In the genomic region with DNA sequence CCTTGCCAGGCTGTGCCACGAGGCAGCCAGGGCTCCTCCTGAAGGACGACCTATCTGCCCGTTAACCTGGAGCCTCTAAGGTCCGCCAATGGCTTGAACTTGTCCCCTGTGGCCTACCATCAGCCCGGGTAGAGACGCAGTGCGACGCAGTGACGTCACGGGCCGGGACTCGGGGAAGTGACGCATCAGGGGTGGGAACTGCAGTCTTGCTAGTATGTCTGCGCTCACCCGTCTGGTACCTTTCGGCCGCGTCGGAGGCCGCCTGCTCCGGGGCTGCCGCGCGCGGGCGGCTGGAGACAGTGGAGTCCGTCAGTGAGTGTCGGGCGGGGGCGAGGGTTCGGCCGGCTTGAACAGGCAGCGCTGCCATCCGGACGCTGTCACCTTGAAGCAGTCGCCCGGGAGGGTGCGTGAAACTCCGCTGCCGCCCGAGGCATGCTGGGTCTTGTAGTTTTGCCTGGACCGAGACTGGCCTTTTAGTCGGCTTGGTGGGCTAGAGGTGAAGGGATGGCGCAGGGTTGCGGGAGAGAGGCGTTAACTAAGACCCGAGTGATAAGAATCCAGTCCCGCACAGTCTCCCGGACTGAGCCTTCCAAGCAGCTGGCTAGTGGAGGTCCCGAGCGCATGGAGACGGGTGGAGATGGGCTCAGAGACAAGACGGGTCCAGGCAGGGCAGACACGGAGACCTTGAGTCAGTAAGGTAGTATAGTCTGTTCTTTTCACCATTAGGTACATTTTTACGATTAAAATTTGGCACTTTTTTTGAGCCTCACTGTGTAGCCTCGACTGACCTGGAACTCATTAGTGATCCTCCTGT, we compare ENCODE assay signal across 8 mouse cellular contexts. TPM values are rescaled to one million over a fixed set of nuclear protein-coding genes. Genes with fewer than 3 reads are reported as not detected.
DNase-seq lines count a peak whose midpoint lies in the region; ATAC-seq and TF ChIP-seq lines count a peak whose summit lies in the region.

Gene Ndufb2 (plus strand): TSS at position 174 of the 814 bp plus-strand sequence.

- H3K36me3 ChIP-seq in E14TG2a.4 (ENCODE audit: insufficient read depth, low read length): peaks cover 36% of the 10 kb centered on the region
- H3K36me3 ChIP-seq in forebrain, embryonic 12.5 days (replicated peaks): peaks cover 16% of the 10 kb centered on the region; the same call in 1 of the 2 replicates
- peaks cover 30% of the 10 kb centered on the region for H3K36me3 ChIP-seq in heart, postnatal 0 days (replicated peaks; ENCODE audit: control insufficient read depth, insufficient read depth, low read length)
- H3K36me3 ChIP-seq in liver, embryonic 16.5 days (ENCODE audit: control insufficient read depth, insufficient read depth): peaks cover 7% of the 10 kb centered on the region
- H3K36me3 ChIP-seq in neural tube, embryonic 13.5 days: peaks cover 40% of the 10 kb centered on the region
- H3K36me3 ChIP-seq in testis, adult 2 months (ENCODE audit: control insufficient read depth, insufficient read depth, low read length): peaks cover 1% of the 10 kb centered on the region; the same call in 1 of the 2 replicates

- TF ChIP-seq EP300 in heart, postnatal 0 days (IDR thresholded peaks at IDR 0.05; ENCODE audit: low read depth): no peak

- ATAC-seq in forebrain, embryonic 12.5 days (ENCODE audit: low FRiP score): peak; percentile 98
- ATAC-seq in heart, postnatal 0 days (ENCODE audit: insufficient read depth, low read depth): peak; percentile 97
- ATAC-seq in liver, embryonic 16.5 days (ENCODE audit: low read depth): peak; percentile 99
- ATAC-seq in neural tube, embryonic 13.5 days (ENCODE audit: low read depth): peak; percentile 98

- no peaks in the 10 kb centered on the region for H3K27me3 ChIP-seq in E14TG2a.4 (ENCODE audit: insufficient read depth, low read length)
- no peaks in the 10 kb centered on the region for H3K27me3 ChIP-seq in forebrain, embryonic 12.5 days
- no peaks in the 10 kb centered on the region for H3K27me3 ChIP-seq in heart, postnatal 0 days (ENCODE audit: control insufficient read depth, insufficient read depth, low read length)
- no peaks in the 10 kb centered on the region for H3K27me3 ChIP-seq in liver, embryonic 16.5 days (ENCODE audit: control insufficient read depth, insufficient read depth, low read depth, low read length)
- no peaks in the 10 kb centered on the region for H3K27me3 ChIP-seq in neural tube, embryonic 13.5 days
- no peaks in the 10 kb centered on the region for H3K27me3 ChIP-seq in testis, adult 2 months (ENCODE audit: control insufficient read depth, insufficient read depth, low read length)

- H3K9me3 ChIP-seq in E14TG2a.4 (ENCODE audit: low read length): no peaks in the 10 kb centered on the region
- H3K9me3 ChIP-seq in forebrain, embryonic 12.5 days: no peaks in the 10 kb centered on the region
- no peaks in the 10 kb centered on the region for H3K9me3 ChIP-seq in heart, postnatal 0 days (replicated peaks; ENCODE audit: control insufficient read depth, low read length)
- H3K9me3 ChIP-seq in liver, embryonic 16.5 days (replicated peaks; ENCODE audit: control insufficient read depth, low read length): no peaks in the 10 kb centered on the region
- H3K9me3 ChIP-seq in neural tube, embryonic 13.5 days: no peaks in the 10 kb centered on the region

- peak within 1 kb of the TSS; percentile 96 for H3K4me3 ChIP-seq in E14TG2a.4 (replicated peaks; ENCODE audit: low read length)
- peak within 1 kb of the TSS; percentile 79 for H3K4me3 ChIP-seq in forebrain, embryonic 12.5 days (replicated peaks)
- peak within 1 kb of the TSS; percentile 73 for H3K4me3 ChIP-seq in heart, postnatal 0 days (ENCODE audit: low read depth, low read length)
- peak within 1 kb of the TSS; percentile 89 for H3K4me3 ChIP-seq in liver, embryonic 16.5 days (ENCODE audit: low read depth, low read length)
- H3K4me3 ChIP-seq in neural tube, embryonic 13.5 days: peak within 1 kb of the TSS; percentile 77
- peak within 1 kb of the TSS; percentile 94 for H3K4me3 ChIP-seq in testis, adult 2 months (ENCODE audit: control insufficient read depth, low read depth, low read length)

- peak within 1 kb of the TSS; percentile 84 for H3K27ac ChIP-seq in forebrain, embryonic 12.5 days
- peak within 1 kb of the TSS; percentile 95 for H3K27ac ChIP-seq in heart, postnatal 0 days (ENCODE audit: low read depth)
- H3K27ac ChIP-seq in liver, embryonic 16.5 days (ENCODE audit: low read length): peak within 1 kb of the TSS; percentile 89
- H3K27ac ChIP-seq in neural tube, embryonic 13.5 days (replicated peaks): peak within 1 kb of the TSS; percentile 94
- peak within 1 kb of the TSS; percentile 94 for H3K27ac ChIP-seq in testis, adult 2 months (ENCODE audit: control insufficient read depth, insufficient read depth, low read depth, low read length)

- peaks cover 29% of the 10 kb centered on the region for H3K4me1 ChIP-seq in E14TG2a.4 (replicated peaks; ENCODE audit: low read depth, low read length)
- H3K4me1 ChIP-seq in forebrain, embryonic 12.5 days: peaks cover 17% of the 10 kb centered on the region
- H3K4me1 ChIP-seq in heart, postnatal 0 days (ENCODE audit: control insufficient read depth, insufficient read depth): peaks cover 13% of the 10 kb centered on the region
- H3K4me1 ChIP-seq in liver, embryonic 16.5 days (ENCODE audit: control insufficient read depth, low read depth, low read length): peaks cover 11% of the 10 kb centered on the region
- H3K4me1 ChIP-seq in neural tube, embryonic 13.5 days (replicated peaks): peaks cover 21% of the 10 kb centered on the region
- peaks cover 2% of the 10 kb centered on the region; the same call in 1 of the 2 replicates for H3K4me1 ChIP-seq in testis, adult 2 months (ENCODE audit: control insufficient read depth, insufficient read depth, low read length)

- TF ChIP-seq POLR2A in testis, adult 2 months (IDR thresholded peaks at IDR 0.05; ENCODE audit: control insufficient read depth, low read depth, low read length): peak; percentile 83; the same call in 1 of the 2 replicates

- TF ChIP-seq CTCF in E14TG2a.4 (conservative IDR thresholded peaks at IDR 0.05; ENCODE audit: low read length): no peak
- no peak for TF ChIP-seq CTCF in heart, postnatal 0 days (IDR thresholded peaks at IDR 0.05; ENCODE audit: low read depth)
- TF ChIP-seq CTCF in testis, adult 2 months (IDR thresholded peaks at IDR 0.05; ENCODE audit: control insufficient read depth, insufficient read depth, insufficient replicate concordance, low read depth, low read length): no peak

- peak; percentile 91 for DNase-seq in c-Kit-positive CD71-positive TER-119-positive erythroid progenitor cells, embryonic 14.5 days (ENCODE audit: low spot score)
- peak; percentile 94 for DNase-seq in heart, postnatal 0 days (ENCODE audit: low spot score)
- peak; percentile 96 to 97 for DNase-seq in kidney, postnatal 4 days

- peak within 1 kb of the TSS; percentile 76 for H3K9ac ChIP-seq in forebrain, embryonic 12.5 days
- H3K9ac ChIP-seq in heart, postnatal 0 days (replicated peaks; ENCODE audit: low read depth, low read length): peak within 1 kb of the TSS; percentile 84
- H3K9ac ChIP-seq in liver, embryonic 16.5 days (ENCODE audit: low read depth, low read length): peak within 1 kb of the TSS; percentile 92
- H3K9ac ChIP-seq in neural tube, embryonic 13.5 days: peak within 1 kb of the TSS; percentile 88

- WGBS in forebrain, embryonic 12.5 days: under 1% methylated on average over 56 of the region's 56 CpGs
- under 1% methylated on average over 54 of the region's 56 CpGs for WGBS in heart, postnatal 0 days
- under 1% methylated on average over 56 of the region's 56 CpGs for WGBS in liver, embryonic 16.5 days (ENCODE audit: insufficient replicate concordance)
- under 1% methylated on average over 56 of the region's 56 CpGs for WGBS in neural tube, embryonic 13.5 days

- H3K4me2 ChIP-seq in forebrain, embryonic 12.5 days: peak within 1 kb of the TSS; percentile 76
- H3K4me2 ChIP-seq in heart, postnatal 0 days (ENCODE audit: low read depth, low read length): peak within 1 kb of the TSS; percentile 85
- H3K4me2 ChIP-seq in liver, embryonic 16.5 days (ENCODE audit: low read depth, low read length): peak within 1 kb of the TSS; percentile 87
- H3K4me2 ChIP-seq in neural tube, embryonic 13.5 days: peak within 1 kb of the TSS; percentile 63

RNA-seq across cellular contexts. Expression of gene Ndufb2, which starts in this region (rescaled TPM):
- polyA plus RNA-seq in forebrain, embryonic 12.5 days (2016; fragmentation: Nextera tagmentation; extraction: Ambion mirVana): 241 and 242 TPM in 2 replicates
- total RNA-seq in heart, postnatal 0 days (2014; rRNA removed; ENCODE audit: low replicate concordance): 719 and 838 TPM in 2 replicates
- polyA plus RNA-seq in heart, postnatal 0 days (2015; fragmentation: Nextera tagmentation; extraction: Ambion mirVana): 1,229 and 1,304 TPM in 2 replicates
- polyA plus RNA-seq in liver, embryonic 16.5 days (2015; fragmentation: Nextera tagmentation; extraction: Ambion mirVana): 195 and 209 TPM in 2 replicates
- polyA plus RNA-seq in neural tube, embryonic 13.5 days (2015; fragmentation: Nextera tagmentation; extraction: Ambion mirVana): 393 and 454 TPM in 2 replicates
- 127 and 128 TPM in 2 replicates for polyA plus RNA-seq in testis, adult 2 months (2012; rRNA removed)

Comparison
In these comparisons a context has a peak if more than half of its experiments do, and no peak if none do; other contexts are left out.
1. Peak in every context shown above with its lines: DNase-seq, ATAC-seq, H3K4me3 ChIP-seq and H3K27ac ChIP-seq.